Mouse (Mus musculus): ENCODE measurements at regions not wholly inside any gene's neighbourhood (a gene's known extent, or its start where the extent isn't known, plus 50 kb on each side); places are given as distances from the start of the nearest gene placed in this dataset.

- DNase-seq (ENCODE audit: low spot score in 2 of 2), result no peak
These were observed 279.2 kb upstream of the Fat1 start for GRCm38 (mm10) chr8:44656031-44656430.

GRCm38 (mm10) chr8:44656470-44656869 is 278.8 kb upstream of the Fat1 start:
- DNase-seq (ENCODE audit: low spot score in 2 of 2), result no peak

DNA sequence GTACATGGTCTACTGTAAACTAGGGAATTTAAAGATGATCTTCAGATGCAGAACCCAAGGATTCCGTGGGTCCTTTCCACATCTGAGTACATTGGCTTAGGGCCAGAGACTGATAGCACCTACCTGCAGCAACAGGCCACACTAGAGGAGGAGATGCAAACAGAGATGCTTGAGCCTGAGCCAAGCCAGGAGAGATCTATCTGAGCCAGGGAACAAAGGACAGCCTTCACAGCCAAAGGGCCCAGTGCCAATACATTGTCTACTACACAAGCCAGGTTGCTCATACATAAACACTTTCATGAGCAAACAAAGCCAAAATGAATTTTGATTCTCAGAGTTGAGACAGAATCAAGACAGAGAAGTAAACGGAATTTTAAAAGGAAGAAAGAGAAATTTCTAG is 273.6 kb upstream of the Fat1 start:
- DNase-seq (ENCODE audit: low spot score in 2 of 2), result peak in 1 of 2 experiments; percentile 1

- no peak for DNase-seq (ENCODE audit: low spot score in 2 of 2)
These were observed 248.1 kb upstream of the Fat1 start for GRCm38 (mm10) chr8:44687126-44687525.

GRCm38 (mm10) chr8:44689837-44690592 is 245.2 kb upstream of the Fat1 start:
- no peak for DNase-seq (ENCODE audit: low spot score in 2 of 2)

DNA sequence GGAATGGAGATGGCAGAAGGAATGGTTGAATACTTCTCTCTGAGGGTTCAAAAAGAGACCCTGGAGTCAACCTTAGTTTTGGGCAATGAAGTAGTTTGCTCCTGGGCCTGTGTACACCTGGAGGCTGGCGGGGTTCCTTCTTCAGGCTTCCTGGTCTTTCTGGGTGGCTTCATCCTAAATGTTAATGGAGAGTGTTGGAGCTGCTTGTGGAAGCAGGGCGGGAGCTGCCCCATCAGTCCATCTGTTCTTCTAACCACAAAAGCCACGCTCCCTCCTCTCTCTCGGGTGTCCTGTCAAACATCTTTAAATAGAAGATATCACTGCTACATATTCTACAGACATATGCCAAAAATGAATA is 244.7 kb upstream of the Fat1 start:
- DNase-seq (ENCODE audit: low spot score in 2 of 2), result no peak

GRCm38 (mm10) chr8:44691140-44691539 is 244.1 kb upstream of the Fat1 start:
- DNase-seq (ENCODE audit: low spot score in 2 of 2), result no peak

- no peak for DNase-seq (ENCODE audit: low spot score in 2 of 2)
These were observed 243.1 kb upstream of the Fat1 start for GRCm38 (mm10) chr8:44692036-44692688.

- no peak for DNase-seq (ENCODE audit: low spot score in 2 of 2)
These were observed 240.4 kb upstream of the Fat1 start for GRCm38 (mm10) chr8:44694861-44695260.

DNA sequence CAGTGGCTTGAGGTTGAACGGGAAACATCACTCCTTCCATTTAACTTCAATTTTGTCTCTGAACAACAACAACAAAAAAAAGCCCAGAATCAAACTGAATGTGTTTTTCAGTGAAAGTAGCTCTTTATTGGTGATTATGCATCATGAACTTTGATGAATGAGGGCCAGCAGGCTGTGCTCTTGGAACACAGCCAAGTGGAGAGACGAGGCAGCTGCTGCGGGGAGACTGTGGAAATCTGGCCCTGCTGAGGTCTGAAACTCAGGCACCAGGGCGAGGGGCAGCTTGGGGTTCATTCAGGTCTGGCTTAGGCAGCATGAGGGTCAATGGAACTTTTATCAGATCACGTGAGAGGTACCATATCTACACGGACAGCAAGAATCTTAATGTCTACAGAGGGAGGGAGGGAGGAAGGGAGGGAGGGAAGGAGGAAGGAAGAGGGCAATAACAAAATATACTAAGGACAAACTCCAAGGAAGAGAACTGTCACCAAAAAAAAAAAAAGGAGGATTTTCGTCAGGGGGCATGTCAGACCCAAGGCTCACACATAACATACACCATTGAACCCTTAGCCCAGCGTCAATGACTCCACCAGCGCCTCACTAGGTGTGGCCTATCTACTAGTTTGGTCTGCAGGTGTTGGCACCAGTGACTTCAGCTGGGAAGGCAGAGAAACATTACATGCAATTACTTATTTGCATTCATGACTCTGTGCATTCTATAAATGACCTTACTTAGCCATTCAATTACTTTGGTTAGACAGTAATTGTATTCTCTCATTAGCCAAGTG is 239.0 kb upstream of the Fat1 start:
- DNase-seq (ENCODE audit: low spot score in 2 of 2), result peak in 1 of 2 experiments; percentile 5

DNA sequence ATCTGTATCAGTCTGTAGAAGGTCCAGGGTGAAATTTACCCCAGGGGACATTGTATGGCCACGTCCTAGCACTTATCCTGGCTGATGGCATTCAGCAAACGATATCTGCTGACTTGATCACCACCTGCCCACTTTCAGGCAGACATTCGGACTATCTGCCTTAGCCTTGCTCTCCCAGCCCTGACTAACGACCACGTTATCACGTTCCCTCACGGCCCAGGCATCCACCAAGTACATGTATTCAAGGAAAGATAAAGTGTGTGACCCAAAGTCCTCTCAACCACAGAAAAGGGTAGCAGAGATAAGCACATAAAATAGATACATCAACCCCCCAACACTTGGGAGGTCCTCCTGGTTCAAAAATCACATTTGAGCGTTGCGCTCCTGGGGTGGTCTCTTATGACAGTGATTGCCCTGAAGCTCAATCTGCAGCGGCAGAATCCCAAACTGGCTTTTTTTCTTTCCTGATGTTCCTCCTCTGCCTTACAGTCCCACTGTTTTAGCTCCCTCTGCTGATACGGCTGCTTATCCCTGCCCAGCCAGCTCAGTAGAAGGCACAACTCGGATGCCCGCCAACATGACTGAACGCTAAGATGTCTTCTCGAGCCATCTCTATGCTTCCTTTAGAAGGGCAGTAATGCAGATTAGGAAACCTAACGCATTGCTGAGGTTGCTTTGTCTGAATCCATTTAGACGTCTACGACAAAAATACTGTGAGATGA is 235.7 kb upstream of the Fat1 start:
- no peak for DNase-seq (ENCODE audit: low spot score in 2 of 2)

DNA sequence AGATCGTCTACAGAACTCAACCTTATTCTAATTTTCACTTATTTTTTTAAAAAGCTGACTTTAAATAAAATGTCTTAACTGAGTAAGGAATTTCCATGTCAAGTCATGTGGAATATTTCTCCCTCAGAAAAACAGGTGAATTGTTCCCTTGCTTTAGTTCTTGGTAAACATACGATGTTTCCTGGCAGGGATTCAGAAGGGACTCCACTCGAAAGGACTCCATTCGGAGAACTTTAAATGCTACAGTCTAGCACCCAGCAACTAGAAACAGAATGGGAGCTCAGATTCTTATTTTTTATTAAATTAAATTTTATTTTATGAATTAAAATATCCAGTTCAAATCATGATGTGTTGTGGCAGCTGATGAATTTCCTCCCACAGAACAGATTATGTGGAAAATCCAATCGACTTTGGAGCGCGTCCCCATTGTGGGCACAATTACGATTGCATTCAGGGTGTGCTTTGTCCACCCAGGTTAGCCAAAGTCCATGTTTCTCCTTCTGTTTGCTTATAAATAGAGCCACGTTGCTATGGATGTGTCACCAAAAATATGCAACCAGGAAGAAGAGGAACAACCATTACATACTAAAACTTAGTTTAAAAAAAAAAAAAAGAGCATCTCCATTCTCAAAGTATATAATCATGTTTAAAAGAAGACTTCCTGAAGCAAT is 230.5 kb upstream of the Fat1 start:
- DNase-seq (ENCODE audit: low spot score in 2 of 2), result no peak

GRCm38 (mm10) chr8:44708659-44709170 is 226.5 kb upstream of the Fat1 start:
- no peak for DNase-seq (ENCODE audit: low spot score in 2 of 2)

DNA sequence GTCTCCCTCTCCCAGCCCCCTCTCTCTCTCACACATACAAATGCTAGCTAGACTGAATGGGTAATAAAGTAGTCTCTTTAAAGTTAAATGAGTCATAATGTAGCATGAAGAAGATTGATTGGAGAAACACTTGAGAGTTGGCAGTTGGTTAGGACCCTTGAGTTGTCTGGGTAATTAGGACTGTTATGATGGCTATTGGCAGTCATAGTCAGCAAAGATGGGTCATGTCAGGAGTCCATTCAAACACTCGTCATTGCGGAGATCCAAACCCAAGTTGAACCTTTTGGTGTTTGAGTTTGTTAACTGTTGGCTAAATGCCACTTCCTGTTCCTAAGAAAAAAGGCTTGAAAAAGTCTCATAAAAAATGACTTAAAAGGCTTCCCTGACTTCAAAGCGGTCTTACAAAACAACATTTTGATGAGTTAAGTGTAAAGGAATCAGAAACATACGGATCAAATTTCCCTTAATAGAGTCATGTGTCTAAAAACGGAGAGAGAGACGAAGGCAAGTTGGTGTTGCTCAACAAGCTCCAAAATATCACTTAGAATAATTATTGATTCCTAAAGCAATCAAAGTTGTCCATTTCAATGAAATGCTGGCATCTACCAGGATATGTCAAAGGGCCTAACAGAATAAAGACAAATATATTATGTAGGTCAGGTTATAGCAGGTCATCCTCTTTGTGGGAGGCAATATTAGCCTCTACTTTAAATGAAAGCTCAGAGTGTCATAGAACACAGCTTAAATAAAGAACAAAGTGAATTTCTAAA is 225.9 kb upstream of the Fat1 start:
- no peak for DNase-seq (ENCODE audit: low spot score in 2 of 2)

DNA sequence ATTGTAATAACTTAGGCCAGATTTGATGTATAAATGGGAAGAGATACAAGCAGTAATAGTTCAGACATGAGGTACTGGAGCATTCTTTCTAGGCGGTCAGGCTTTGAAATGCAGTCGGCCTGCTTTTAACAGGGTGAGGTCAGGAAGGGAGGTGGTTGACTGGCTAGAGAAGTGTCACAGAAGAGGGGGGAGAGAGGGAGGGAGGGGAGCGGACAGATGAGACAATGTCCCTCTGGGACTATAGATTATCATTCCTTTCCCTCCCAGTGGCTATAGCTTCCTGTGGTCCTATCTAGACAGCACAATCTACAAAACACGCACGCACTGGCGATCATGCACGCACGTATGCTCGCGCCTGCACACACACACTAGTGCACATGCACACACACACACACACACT is 200.7 kb upstream of the Fat1 start:
- no peak for DNase-seq (ENCODE audit: low spot score in 2 of 2)

GRCm38 (mm10) chr8:44735801-44736200 is 199.4 kb upstream of the Fat1 start:
- no peak for DNase-seq (ENCODE audit: low spot score in 2 of 2)

- no peak for DNase-seq (ENCODE audit: low spot score in 2 of 2)
These were observed 191.9 kb upstream of the Fat1 start for GRCm38 (mm10) chr8:44743353-44743752.

DNA sequence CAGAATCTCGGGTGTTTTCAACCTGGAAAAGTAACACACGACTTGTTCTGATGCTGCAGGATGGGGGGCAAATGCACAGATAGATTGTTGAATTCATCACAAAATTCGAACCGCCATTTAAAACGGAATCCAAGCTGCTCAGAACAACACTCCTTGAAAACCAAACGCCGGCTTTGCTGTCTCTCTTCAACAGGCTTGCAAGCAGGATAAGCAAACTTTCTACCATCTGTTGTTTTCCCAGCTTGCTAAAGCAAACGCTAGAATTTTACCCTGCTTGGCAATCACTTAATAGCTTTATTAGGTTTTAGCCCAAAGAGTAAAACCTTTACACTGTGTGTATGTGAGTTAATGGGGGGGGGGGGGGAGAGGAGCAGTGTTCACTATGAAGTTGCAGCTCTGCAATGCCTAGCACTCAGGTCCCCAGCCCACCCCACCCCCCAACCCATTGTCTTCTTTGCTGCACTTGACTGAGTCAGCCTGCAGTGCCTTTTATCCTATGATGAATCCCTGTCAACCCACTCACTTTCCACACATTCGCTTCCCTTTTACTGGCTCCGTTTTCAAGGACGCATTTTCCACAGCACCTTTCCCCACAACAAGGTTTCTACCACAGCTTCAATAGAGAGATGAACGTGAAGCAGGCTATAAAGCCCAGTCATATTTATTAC is 190.1 kb upstream of the Fat1 start:
- DNase-seq (ENCODE audit: low spot score in 2 of 2), result no peak

DNA sequence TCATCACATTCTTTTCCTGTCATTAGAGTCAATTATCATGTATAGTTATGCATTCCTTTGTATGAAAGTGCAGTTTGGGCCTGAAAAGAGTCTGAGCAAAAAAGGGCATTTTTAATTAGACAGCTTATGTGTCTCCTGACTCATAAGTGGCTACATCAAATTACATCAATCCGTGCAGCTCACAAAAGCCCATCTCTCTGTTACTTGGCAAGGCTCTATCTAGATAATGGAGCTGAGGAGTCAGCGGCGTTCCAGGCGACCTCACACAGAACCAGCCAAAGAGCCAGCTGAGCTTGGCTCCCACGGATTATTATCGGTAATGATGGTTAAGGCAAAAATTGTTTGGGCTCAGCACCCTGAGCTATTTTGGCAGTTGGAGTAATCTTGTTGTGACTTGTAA is 176.5 kb upstream of the Fat1 start:
- no peak for DNase-seq (ENCODE audit: low spot score in 2 of 2)

DNA sequence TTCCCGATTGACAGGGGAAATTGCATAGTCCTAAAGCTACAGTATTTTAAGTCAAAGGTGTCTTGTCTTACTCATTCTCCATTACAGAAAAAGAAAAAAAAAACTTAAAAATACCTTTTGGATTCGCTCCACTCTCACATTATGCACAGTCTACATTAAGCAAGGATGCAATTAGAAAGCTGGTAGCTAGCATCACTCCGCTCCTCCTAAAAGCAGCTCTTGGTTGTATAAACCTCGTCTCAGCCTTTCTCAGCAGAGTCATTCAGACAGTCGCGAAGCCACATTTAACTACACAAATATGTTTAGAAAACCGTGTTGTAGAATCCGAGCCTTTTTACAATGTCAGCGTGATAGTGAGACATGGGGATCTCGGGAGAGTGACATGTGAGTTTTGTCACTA is 172.5 kb upstream of the Fat1 start:
- no peak for DNase-seq (ENCODE audit: low spot score in 2 of 2)
